Mouse (Mus musculus) heart, postnatal 14 days (tissue): ENCODE data around the gene Fat3. TPM values are rescaled to one million over a fixed set of nuclear protein-coding genes. Genes with fewer than 3 reads are reported as not detected.

Experiments
- DNase-seq, 2 experiments: peaks; one replicate each; pipeline ENCODE4 v3.0.0; 2021 to 2022
- intact Hi-C: fragments of 180-260 bp; cut with DNase I; formaldehyde crosslinking; loops from one replicate; pipeline ENCODE4 v1.15.1; 2025
- total RNA-seq, 2 experiments: library from RNA; stranded (reverse); gene quantifications; 2 replicates each; pipeline ENCODE4 v1.2.3; 2021

Fat3 gene
- total RNA-seq, 2 experiments from 2014 or later = 0.57 to 0.88 TPM

GRCm38 (mm10) chr9:16441930-16442329 lies 59.2 kb downstream of the Fat3 start:
- peak in 1 of 2 experiments; percentile 15 for DNase-seq
- intact Hi-C loops = loop anchor here (5.0 kb wide), 1 partner anchor 60 kb away; the partner anchor contains the start of gene Fat3

DNA sequence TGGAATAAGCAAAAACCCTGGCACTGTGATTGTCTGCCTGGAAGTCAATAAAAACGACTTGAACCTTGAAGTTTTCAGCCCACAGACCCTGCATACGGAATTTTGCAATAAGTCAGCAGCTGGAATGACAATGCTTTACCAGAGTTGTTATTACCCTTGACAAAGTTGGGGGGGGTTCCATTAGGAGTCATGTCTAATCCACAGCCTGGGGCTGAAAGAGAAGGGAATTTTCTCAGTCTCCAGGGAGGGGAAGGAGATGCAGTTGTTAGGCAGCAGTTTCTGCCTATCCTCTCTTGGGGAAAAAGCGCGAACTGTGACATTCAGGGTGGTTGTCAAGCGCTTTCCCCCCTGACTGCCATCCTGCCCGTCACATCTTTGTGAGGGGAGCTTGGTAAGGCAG lies 60.4 kb downstream of the Fat3 start:
- intact Hi-C loops = loop anchor here (5.0 kb wide), 1 partner anchor 62 kb away; the partner anchor contains the start of gene Fat3
- DNase-seq = peak in 1 of 2 experiments; percentile 3

DNA sequence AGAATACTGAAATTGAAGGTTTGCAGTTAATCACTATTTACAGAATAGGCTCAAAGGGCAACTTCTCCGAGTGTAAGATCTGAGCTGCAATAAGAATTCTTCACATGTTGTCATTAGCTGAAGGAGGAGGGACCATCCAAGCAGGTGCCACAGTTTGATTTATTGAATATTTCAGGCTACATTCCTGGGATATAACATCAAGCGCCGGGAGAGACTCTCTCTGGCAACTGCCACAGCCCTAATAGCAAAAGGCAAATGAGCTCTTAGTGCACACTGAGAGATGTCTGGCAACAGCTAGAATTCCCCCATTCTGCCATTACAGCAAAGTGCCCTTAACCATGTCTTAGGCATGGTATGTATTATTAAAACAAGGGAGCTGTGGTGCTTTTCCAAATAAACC lies 61.1 kb downstream of the Fat3 start:
- intact Hi-C loops = loop anchor here (5.0 kb wide), 1 partner anchor 62 kb away; the partner anchor contains the start of gene Fat3
- no peak for DNase-seq

DNA sequence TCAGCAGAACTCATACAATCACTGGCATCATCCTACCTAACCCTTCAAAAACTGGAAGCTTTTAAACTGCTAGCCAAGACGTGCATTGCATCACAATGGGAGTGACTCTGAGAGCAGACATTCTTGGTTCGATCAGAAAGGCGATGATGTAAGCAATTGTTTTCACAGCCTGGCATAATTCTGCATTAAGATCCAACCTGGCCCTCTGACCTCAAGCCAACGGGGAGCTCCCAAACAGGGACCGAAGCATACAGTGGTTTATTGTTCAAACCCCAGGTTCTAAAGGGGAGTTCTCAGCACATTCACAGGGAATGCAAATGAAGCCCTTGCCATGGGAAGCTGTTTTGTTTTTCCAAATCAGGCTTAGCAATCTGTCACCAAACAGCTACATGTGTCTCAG lies 63.3 kb downstream of the Fat3 start:
- intact Hi-C loops = no loop called here
- DNase-seq = no peak

- DNase-seq = no peak
- intact Hi-C loops = no loop called here
These were observed 72.5 kb downstream of the Fat3 start for GRCm38 (mm10) chr9:16428589-16428988.

GRCm38 (mm10) chr9:16422707-16423106 lies 78.4 kb downstream of the Fat3 start:
- intact Hi-C loops = no loop called here
- no peak for DNase-seq

DNA sequence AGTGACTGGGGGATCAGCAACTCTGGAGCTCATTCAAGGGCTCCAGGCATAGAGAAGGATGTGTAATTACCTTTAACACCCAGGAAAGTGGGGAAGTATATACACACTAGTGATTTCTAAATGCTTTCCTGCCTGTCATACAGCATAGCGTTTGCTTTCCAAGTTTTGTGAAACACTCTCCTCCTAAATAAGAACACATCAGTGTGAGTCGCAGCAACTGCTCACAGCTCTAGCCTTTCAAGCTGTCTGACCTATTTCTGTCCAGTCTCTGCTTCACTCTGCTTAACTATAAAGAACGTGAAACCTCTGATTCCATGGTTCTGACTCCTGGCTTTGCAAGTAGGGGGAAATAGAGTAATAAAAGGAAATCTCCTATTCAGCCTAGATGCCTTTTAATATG lies 98.3 kb downstream of the Fat3 start:
- DNase-seq = no peak

GRCm38 (mm10) chr9:16398734-16399686 lies 102.1 kb downstream of the Fat3 start:
- intact Hi-C loops = no loop called here
- no peak for DNase-seq

More for the DNA sequence above, 98.3 kb downstream of the Fat3 start:
- intact Hi-C loops = no loop called here

- no peak for DNase-seq
- intact Hi-C loops = no loop called here
These were observed 111.9 kb downstream of the Fat3 start for GRCm38 (mm10) chr9:16389141-16389540.

DNA sequence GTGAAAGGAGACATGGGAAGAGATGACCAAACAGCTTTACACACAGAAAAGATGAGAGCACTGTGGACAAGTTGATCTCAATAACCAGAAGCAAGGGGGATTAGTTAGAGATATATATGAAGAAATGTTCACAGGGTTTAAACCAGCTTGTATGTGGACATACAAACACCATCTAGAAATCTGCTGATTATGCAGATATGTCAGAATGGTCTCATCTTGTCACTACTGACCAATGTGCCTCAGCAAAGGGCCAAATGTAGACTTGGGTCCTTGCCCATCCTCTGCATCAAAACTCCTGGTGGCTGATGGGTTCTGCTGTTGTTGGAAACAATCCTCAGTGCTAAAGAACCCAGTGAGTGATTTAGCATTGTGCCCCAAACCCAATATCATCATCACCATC lies 113.6 kb downstream of the Fat3 start:
- intact Hi-C loops = no loop called here
- DNase-seq = no peak

DNA sequence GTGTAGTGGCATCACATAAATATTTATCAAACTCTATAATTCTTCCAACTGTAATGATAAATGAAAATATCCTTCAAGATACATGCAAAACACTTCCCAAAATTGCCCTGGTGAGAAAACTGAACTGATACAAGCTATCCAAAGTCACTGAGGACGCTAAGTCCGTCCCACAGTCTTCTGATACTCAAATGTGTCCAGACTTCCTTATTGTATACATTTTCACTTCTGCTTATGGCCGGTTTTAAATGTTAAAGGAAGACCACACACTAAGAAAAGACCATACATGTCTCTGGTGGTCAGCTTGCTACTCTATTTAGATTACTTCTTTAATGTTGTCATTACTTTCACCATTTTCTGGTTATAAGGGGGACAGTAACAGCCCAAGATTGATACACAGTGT lies 137.4 kb downstream of the Fat3 start:
- intact Hi-C loops = no loop called here
- DNase-seq = no peak

- intact Hi-C loops = no loop called here
- DNase-seq = no peak
These were observed 139.3 kb downstream of the Fat3 start for GRCm38 (mm10) chr9:16361811-16362210.

GRCm38 (mm10) chr9:16356636-16357035 lies 144.4 kb downstream of the Fat3 start:
- no peak for DNase-seq
- intact Hi-C loops = no loop called here

DNA sequence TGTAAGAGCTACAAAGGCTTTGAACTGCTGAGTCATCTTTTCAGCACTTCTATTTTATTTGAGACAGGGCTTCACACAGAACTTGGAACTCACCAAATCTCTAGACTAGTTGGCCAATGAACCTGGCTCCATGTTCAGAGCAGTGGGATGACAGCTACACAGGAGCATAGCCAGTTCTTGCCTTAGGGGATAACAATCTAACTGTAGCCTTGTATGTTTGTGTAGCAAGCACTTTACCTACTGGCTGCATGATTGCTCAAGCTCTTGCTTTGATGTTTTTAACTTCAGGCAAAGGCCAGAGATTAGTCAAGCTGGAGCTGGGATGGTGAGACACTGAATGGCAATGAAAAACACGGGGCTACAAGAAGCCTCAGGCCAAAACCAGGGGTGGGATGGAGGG lies 146.2 kb downstream of the Fat3 start:
- DNase-seq = no peak
- intact Hi-C loops = no loop called here

DNA sequence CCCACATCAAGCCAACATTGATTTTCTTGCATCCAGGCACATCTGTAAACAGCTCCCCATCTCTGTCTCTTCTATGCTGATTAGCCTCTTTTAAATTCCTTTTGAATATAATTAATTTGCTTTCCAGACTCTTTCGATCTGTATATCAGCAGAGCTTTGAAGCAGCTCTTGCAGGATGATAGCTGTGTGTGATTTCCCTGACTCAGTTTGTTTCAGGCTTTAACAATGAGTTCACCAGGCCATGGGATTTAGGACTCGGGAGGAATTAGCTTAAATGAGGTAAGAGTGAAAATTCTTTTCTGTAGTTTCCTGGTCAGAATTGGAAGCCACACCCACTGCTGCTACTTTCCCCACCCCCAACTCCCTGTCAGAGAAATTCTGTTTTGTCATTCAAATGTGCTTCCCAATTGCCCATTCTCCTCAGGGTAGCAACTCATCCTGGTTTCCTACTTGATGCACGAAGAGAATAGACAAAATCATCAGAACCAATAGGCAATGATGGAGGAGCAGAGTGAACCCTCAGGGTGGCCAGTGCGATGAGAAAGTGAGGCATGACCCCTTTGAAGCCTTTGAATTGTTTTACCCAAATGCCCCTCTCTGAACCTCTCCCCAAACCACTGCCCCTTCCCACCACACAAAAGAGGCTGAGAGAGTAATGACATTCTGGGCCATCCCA lies 147.9 kb downstream of the Fat3 start:
- intact Hi-C loops = no loop called here
- DNase-seq = no peak

DNA sequence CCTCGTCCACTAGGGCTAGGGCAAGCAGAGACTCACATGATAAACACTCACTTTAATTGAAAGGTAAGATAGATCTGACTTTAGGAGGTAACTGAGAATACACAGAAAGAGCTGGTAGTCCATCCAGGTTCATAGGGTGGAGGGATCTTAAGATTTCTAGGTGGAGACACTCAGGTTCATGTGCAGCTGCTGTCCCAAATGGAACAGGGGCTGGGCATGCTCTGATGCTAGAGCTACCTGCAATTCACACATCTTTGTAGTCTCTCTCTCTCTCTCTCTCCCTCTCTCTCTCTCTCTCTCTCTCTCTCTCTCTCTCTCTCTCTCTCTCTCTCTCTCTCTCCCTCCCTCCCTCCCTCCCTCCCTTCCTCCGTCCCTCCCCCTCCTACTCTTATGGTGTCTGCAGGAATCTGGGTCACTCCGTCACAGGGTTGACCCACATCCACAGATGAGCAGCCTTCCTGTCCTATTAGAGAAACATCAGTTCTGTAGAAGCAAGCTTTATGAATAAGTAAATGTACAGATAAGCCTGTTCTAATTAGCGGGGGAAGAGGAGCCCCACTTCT lies 148.5 kb downstream of the Fat3 start:
- intact Hi-C loops = no loop called here
- DNase-seq = no peak

- intact Hi-C loops = no loop called here
- DNase-seq = no peak
These were observed 155.9 kb downstream of the Fat3 start for GRCm38 (mm10) chr9:16344902-16345855.

DNA sequence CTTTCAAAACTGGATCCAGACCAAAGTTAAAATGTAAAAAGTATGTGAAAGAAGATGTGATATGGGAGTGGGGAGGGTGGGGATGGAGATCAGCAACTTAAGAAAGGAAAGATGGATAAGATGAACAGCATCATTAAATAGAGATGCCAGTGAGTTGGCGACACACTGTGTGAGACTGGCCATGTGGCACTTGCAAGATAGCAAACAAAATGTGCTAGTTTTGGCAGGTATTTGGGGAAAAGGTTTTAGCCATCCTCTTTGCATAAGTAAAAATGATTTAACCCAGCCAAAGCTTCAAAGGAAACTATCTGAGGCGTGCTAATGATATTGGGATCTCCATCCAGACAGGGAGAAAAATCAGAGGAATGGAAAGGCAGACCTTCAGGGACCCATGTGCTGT lies 157.9 kb downstream of the Fat3 start:
- DNase-seq = no peak
- intact Hi-C loops = no loop called here

GRCm38 (mm10) chr9:16342577-16342976 lies 158.5 kb downstream of the Fat3 start:
- intact Hi-C loops = no loop called here

More at GRCm38 (mm10) chr9:16342577-16342976, 158.5 kb downstream of the Fat3 start:
- no peak for DNase-seq
